Mouse (Mus musculus): ENCODE measurements around the gene Rnf10. TPM values are rescaled to one million over a fixed set of nuclear protein-coding genes. Genes with fewer than 3 reads are reported as not detected.

Gene Rnf10
- polyA plus RNA-seq, 1 experiment from 2014 or later: 58.0 TPM

GRCm38 (mm10) chr5:115269969-115270368 lies 2.7 kb downstream of the Rnf10 start:
- no peaks in the 10 kb centered on the region for H3K27me3 ChIP-seq (ENCODE audit: control insufficient read depth, insufficient read depth, low read length)
- peak overlapping the region; percentile 88 for H3K4me2 ChIP-seq
- peak overlapping the region; percentile 17; the same call in 1 of the 2 replicates for H3K9ac ChIP-seq (ENCODE audit: low read depth, low read length)
- peak overlapping the region; percentile 100 for H3K4me3 ChIP-seq (ENCODE audit: low read depth, low read length)
- H3K36me3 ChIP-seq (ENCODE audit: control insufficient read depth, insufficient read depth, low read length): no peaks in the 10 kb centered on the region
- peaks cover 54% of the 10 kb centered on the region for H3K4me1 ChIP-seq (ENCODE audit: control insufficient read depth, insufficient read depth, low read length)
- 91% methylated on average over 1 of the region's 1 CpGs for WGBS (ENCODE audit: insufficient replicate concordance)
- no peaks in the 10 kb centered on the region for H3K9me3 ChIP-seq (replicated peaks; ENCODE audit: control insufficient read depth, low read length)
- no peak for ATAC-seq (replicated peaks; ENCODE audit: insufficient number of reproducible peaks, low FRiP score, low TSS enrichment)
- H3K27ac ChIP-seq (ENCODE audit: low read depth, low read length): no peak overlapping the region

- H3K27ac ChIP-seq (ENCODE audit: low read depth, low read length): peak overlapping the region; percentile 90
- ATAC-seq (replicated peaks; ENCODE audit: insufficient number of reproducible peaks, low FRiP score, low TSS enrichment): no peak
- H3K27me3 ChIP-seq (ENCODE audit: control insufficient read depth, insufficient read depth, low read length): no peaks in the 10 kb centered on the region
- no peaks in the 10 kb centered on the region for H3K9me3 ChIP-seq (replicated peaks; ENCODE audit: control insufficient read depth, low read length)
- WGBS (ENCODE audit: insufficient replicate concordance): 30% methylated on average over 3 of the region's 3 CpGs
- H3K9ac ChIP-seq (ENCODE audit: low read depth, low read length): 0 out of 2 replicates have a peak overlapping the region, but pooled peaks have one; percentile 39
- H3K4me3 ChIP-seq (ENCODE audit: low read depth, low read length): peak overlapping the region; percentile 12; the same call in 1 of the 2 replicates
- no peaks in the 10 kb centered on the region for H3K36me3 ChIP-seq (ENCODE audit: control insufficient read depth, insufficient read depth, low read length)
- H3K4me2 ChIP-seq: peak overlapping the region; percentile 88
- H3K4me1 ChIP-seq (ENCODE audit: control insufficient read depth, insufficient read depth, low read length): peaks cover 53% of the 10 kb centered on the region
Measured at GRCm38 (mm10) chr5:115268266-115268665, 4.4 kb downstream of the Rnf10 start.

GRCm38 (mm10) chr5:115267469-115268045 lies 5.1 kb downstream of the Rnf10 start:
- Histone ChIP-seq H3K4me2 (peak overlapping the region; percentile 88), H3K27me3 (ENCODE audit: control insufficient read depth, insufficient read depth, low read length) (no peaks in the 10 kb centered on the region), H3K4me1 (ENCODE audit: control insufficient read depth, insufficient read depth, low read length) (peaks cover 51% of the 10 kb centered on the region), H3K9me3 (replicated peaks; ENCODE audit: control insufficient read depth, low read length) (no peaks in the 10 kb centered on the region), H3K27ac (ENCODE audit: low read depth, low read length) (peak overlapping the region; percentile 90), H3K36me3 (ENCODE audit: control insufficient read depth, insufficient read depth, low read length) (no peaks in the 10 kb centered on the region), H3K9ac (ENCODE audit: low read depth, low read length) (peak overlapping the region; percentile 34; the same call in 1 of the 2 replicates), H3K4me3 (ENCODE audit: low read depth, low read length) (peak overlapping the region; percentile 23)
- ATAC-seq (replicated peaks; ENCODE audit: insufficient number of reproducible peaks, low FRiP score, low TSS enrichment): no peak
- 37% methylated on average over 3 of the region's 3 CpGs for WGBS (ENCODE audit: insufficient replicate concordance)

- Histone ChIP-seq H3K9ac (ENCODE audit: low read depth, low read length) (no peak overlapping the region), H3K9me3 (replicated peaks; ENCODE audit: control insufficient read depth, low read length) (no peaks in the 10 kb centered on the region), H3K4me2 (peak overlapping the region; percentile 56), H3K36me3 (ENCODE audit: control insufficient read depth, insufficient read depth, low read length) (no peaks in the 10 kb centered on the region), H3K27me3 (ENCODE audit: control insufficient read depth, insufficient read depth, low read length) (no peaks in the 10 kb centered on the region), H3K27ac (ENCODE audit: low read depth, low read length) (peak overlapping the region; percentile 90), H3K4me3 (ENCODE audit: low read depth, low read length) (peak overlapping the region; percentile 23; the same call in 1 of the 2 replicates), H3K4me1 (ENCODE audit: control insufficient read depth, insufficient read depth, low read length) (peaks cover 51% of the 10 kb centered on the region)
- 34% methylated on average over 8 of the region's 8 CpGs for WGBS (ENCODE audit: insufficient replicate concordance)
- peak; percentile 73 for ATAC-seq (replicated peaks; ENCODE audit: insufficient number of reproducible peaks, low FRiP score, low TSS enrichment)
Measured at GRCm38 (mm10) chr5:115266787-115267468, 5.8 kb downstream of the Rnf10 start.

GRCm38 (mm10) chr5:115266340-115266739 lies 6.4 kb downstream of the Rnf10 start:
- H3K9me3 ChIP-seq (replicated peaks; ENCODE audit: control insufficient read depth, low read length): no peaks in the 10 kb centered on the region
- H3K4me2 ChIP-seq: peak overlapping the region; percentile 36
- no peaks in the 10 kb centered on the region for H3K36me3 ChIP-seq (ENCODE audit: control insufficient read depth, insufficient read depth, low read length)
- peak overlapping the region; percentile 16 for H3K27ac ChIP-seq (ENCODE audit: low read depth, low read length)
- no peaks in the 10 kb centered on the region for H3K27me3 ChIP-seq (ENCODE audit: control insufficient read depth, insufficient read depth, low read length)
- 68% methylated on average over 5 of the region's 5 CpGs for WGBS (ENCODE audit: insufficient replicate concordance)
- H3K9ac ChIP-seq (ENCODE audit: low read depth, low read length): no peak overlapping the region; the same call in 1 of the 2 replicates
- H3K4me1 ChIP-seq (ENCODE audit: control insufficient read depth, insufficient read depth, low read length): peaks cover 51% of the 10 kb centered on the region
- H3K4me3 ChIP-seq (ENCODE audit: low read depth, low read length): no peak overlapping the region
- 0 out of 2 replicates have a peak, but pooled peaks have one; percentile 24 for ATAC-seq (replicated peaks; ENCODE audit: insufficient number of reproducible peaks, low FRiP score, low TSS enrichment)

- WGBS (ENCODE audit: insufficient replicate concordance): 87% methylated on average over 14 of the region's 14 CpGs
- no peak overlapping the region for H3K4me2 ChIP-seq
- H3K36me3 ChIP-seq (ENCODE audit: control insufficient read depth, insufficient read depth, low read length): peaks cover 15% of the 10 kb centered on the region
- no peak overlapping the region for H3K9ac ChIP-seq (ENCODE audit: low read depth, low read length)
- H3K4me1 ChIP-seq (ENCODE audit: control insufficient read depth, insufficient read depth, low read length): peaks cover 21% of the 10 kb centered on the region
- H3K27me3 ChIP-seq (ENCODE audit: control insufficient read depth, insufficient read depth, low read length): no peaks in the 10 kb centered on the region
- H3K27ac ChIP-seq (ENCODE audit: low read depth, low read length): no peak overlapping the region
- ATAC-seq (replicated peaks; ENCODE audit: insufficient number of reproducible peaks, low FRiP score, low TSS enrichment): no peak
- no peaks in the 10 kb centered on the region for H3K9me3 ChIP-seq (replicated peaks; ENCODE audit: control insufficient read depth, low read length)
- no peak overlapping the region for H3K4me3 ChIP-seq (ENCODE audit: low read depth, low read length)
Measured at GRCm38 (mm10) chr5:115262502-115263291, 10.0 kb downstream of the Rnf10 start.

GRCm38 (mm10) chr5:115261880-115262279 lies 10.8 kb downstream of the Rnf10 start:
- Histone ChIP-seq H3K4me3 (ENCODE audit: low read depth, low read length) (no peak overlapping the region), H3K4me1 (ENCODE audit: control insufficient read depth, insufficient read depth, low read length) (peaks cover 13% of the 10 kb centered on the region), H3K36me3 (ENCODE audit: control insufficient read depth, insufficient read depth, low read length) (peaks cover 19% of the 10 kb centered on the region), H3K9me3 (replicated peaks; ENCODE audit: control insufficient read depth, low read length) (no peaks in the 10 kb centered on the region), H3K9ac (ENCODE audit: low read depth, low read length) (no peak overlapping the region), H3K4me2 (no peak overlapping the region), H3K27me3 (ENCODE audit: control insufficient read depth, insufficient read depth, low read length) (no peaks in the 10 kb centered on the region), H3K27ac (ENCODE audit: low read depth, low read length) (no peak overlapping the region)
- ATAC-seq (replicated peaks; ENCODE audit: insufficient number of reproducible peaks, low FRiP score, low TSS enrichment): no peak
- WGBS (ENCODE audit: insufficient replicate concordance): 76% methylated on average over 1 of the region's 1 CpGs

- Histone ChIP-seq H3K4me2 (no peak overlapping the region), H3K4me1 (ENCODE audit: control insufficient read depth, insufficient read depth, low read length) (peaks cover 5% of the 10 kb centered on the region), H3K4me3 (ENCODE audit: low read depth, low read length) (no peak overlapping the region), H3K9me3 (replicated peaks; ENCODE audit: control insufficient read depth, low read length) (no peaks in the 10 kb centered on the region), H3K36me3 (ENCODE audit: control insufficient read depth, insufficient read depth, low read length) (peaks cover 26% of the 10 kb centered on the region), H3K9ac (ENCODE audit: low read depth, low read length) (no peak overlapping the region), H3K27ac (ENCODE audit: low read depth, low read length) (no peak overlapping the region), H3K27me3 (ENCODE audit: control insufficient read depth, insufficient read depth, low read length) (no peaks in the 10 kb centered on the region)
- 89% methylated on average over 8 of the region's 8 CpGs for WGBS (ENCODE audit: insufficient replicate concordance)
- ATAC-seq (replicated peaks; ENCODE audit: insufficient number of reproducible peaks, low FRiP score, low TSS enrichment): no peak
Measured at GRCm38 (mm10) chr5:115261141-115261540, 11.6 kb downstream of the Rnf10 start.
